10 mouse cellular contexts compared by ENCODE assay signal in genomic region chr9:78193902-78194597, GRCm38 (mm10). TPM values are rescaled to one million over a fixed set of nuclear protein-coding genes. Genes with fewer than 3 reads are reported as not detected.
A peak's percentile ranks its signal among the peaks of the same experiment; 100 is the strongest.
DNase-seq lines count a peak whose midpoint lies in the region; ATAC-seq and TF ChIP-seq lines count a peak whose summit lies in the region.
"Had no signal": no experiment of that assay in that cellular context is flagged by ENCODE, and none has a peak within 500 bp of the region (broad histone marks: within the 10 kb centered on the region; RNA-seq: fewer than 3 reads in every experiment).

No protein-coding gene starts in this region.

- no peaks in the 10 kb centered on the region for H3K36me3 ChIP-seq in spleen, adult 2 months (ENCODE audit: control insufficient read depth, insufficient read depth, low read length)
- no peaks in the 10 kb centered on the region for H3K36me3 ChIP-seq in forebrain, embryonic 13.5 days (ENCODE audit: poor library complexity, severe bottlenecking)
- H3K36me3 ChIP-seq in intestine, embryonic 15.5 days = no peaks in the 10 kb centered on the region
- H3K36me3 ChIP-seq in limb, embryonic 13.5 days = peaks cover 18% of the 10 kb centered on the region
- H3K36me3 ChIP-seq in neural tube, embryonic 15.5 days = no peaks in the 10 kb centered on the region

- no peak overlapping the region for H3K4me3 ChIP-seq in spleen, adult 2 months (ENCODE audit: extremely low read depth, insufficient read depth, insufficient read length)
- no peak overlapping the region for H3K4me3 ChIP-seq in forebrain, embryonic 13.5 days
- no peak overlapping the region for H3K4me3 ChIP-seq in intestine, embryonic 15.5 days (replicated peaks)
- peak overlapping the region; percentile 19; the same call in 1 of the 2 replicates for H3K4me3 ChIP-seq in limb, embryonic 13.5 days
- no peak overlapping the region for H3K4me3 ChIP-seq in neural tube, embryonic 15.5 days (replicated peaks)

- DNase-seq in spleen, adult 2 months (ENCODE audit: low read depth in 1 of 2, low spot score in 2 of 2) = peak; percentile 43 to 57
- DNase-seq in spleen, adult 12 weeks (ENCODE audit: low spot score) = no peak
- DNase-seq in adrenal gland, postnatal 36 days = peak; percentile 38 to 52
- DNase-seq in urinary bladder, postnatal 4 days (ENCODE audit: low spot score in 2 of 2) = no peak

- H3K27me3 ChIP-seq in spleen, adult 2 months (ENCODE audit: control insufficient read depth, insufficient read depth, low read length) = no peaks in the 10 kb centered on the region
- no peaks in the 10 kb centered on the region for H3K27me3 ChIP-seq in forebrain, embryonic 13.5 days
- no peaks in the 10 kb centered on the region for H3K27me3 ChIP-seq in intestine, embryonic 15.5 days (replicated peaks)
- peaks cover 5% of the 10 kb centered on the region for H3K27me3 ChIP-seq in limb, embryonic 13.5 days
- H3K27me3 ChIP-seq in neural tube, embryonic 15.5 days (replicated peaks) = peaks cover 10% of the 10 kb centered on the region; the same call in 1 of the 2 replicates

- peak; percentile 45; the same call in 1 of the 2 replicates for ATAC-seq in forebrain, embryonic 13.5 days
- ATAC-seq in intestine, embryonic 15.5 days = 0 out of 2 replicates have a peak, but pooled peaks have one; percentile 16
- ATAC-seq in limb, embryonic 13.5 days (ENCODE audit: low FRiP score, low read depth) = no peak
- no peak for ATAC-seq in neural tube, embryonic 15.5 days (ENCODE audit: low FRiP score)

- no peak overlapping the region for H3K4me2 ChIP-seq in forebrain, embryonic 13.5 days
- 0 out of 2 replicates have a peak overlapping the region, but pooled peaks have one; percentile 10 for H3K4me2 ChIP-seq in intestine, embryonic 15.5 days (replicated peaks)
- peak overlapping the region; percentile 77 for H3K4me2 ChIP-seq in limb, embryonic 13.5 days (replicated peaks)
- H3K4me2 ChIP-seq in neural tube, embryonic 15.5 days = 0 out of 2 replicates have a peak overlapping the region, but pooled peaks have one; percentile 9

- 37% methylated on average over 9 of the region's 9 CpGs for WGBS in spleen, adult 2 months
- WGBS in forebrain, embryonic 13.5 days = 48% methylated on average over 9 of the region's 9 CpGs
- 50% methylated on average over 9 of the region's 9 CpGs for WGBS in intestine, embryonic 15.5 days
- WGBS in limb, embryonic 13.5 days = 40% methylated on average over 9 of the region's 9 CpGs
- 50% methylated on average over 9 of the region's 9 CpGs for WGBS in neural tube, embryonic 15.5 days

- H3K4me1 ChIP-seq in spleen, adult 2 months (ENCODE audit: control insufficient read depth, insufficient read depth, insufficient read length) = no peaks in the 10 kb centered on the region
- H3K4me1 ChIP-seq in forebrain, embryonic 13.5 days = peaks cover 22% of the 10 kb centered on the region
- peaks cover 15% of the 10 kb centered on the region for H3K4me1 ChIP-seq in intestine, embryonic 15.5 days (replicated peaks)
- peaks cover 42% of the 10 kb centered on the region for H3K4me1 ChIP-seq in limb, embryonic 13.5 days
- H3K4me1 ChIP-seq in neural tube, embryonic 15.5 days = peaks cover 20% of the 10 kb centered on the region

- H3K9me3 ChIP-seq in forebrain, embryonic 13.5 days (replicated peaks) = no peaks in the 10 kb centered on the region
- no peaks in the 10 kb centered on the region for H3K9me3 ChIP-seq in intestine, embryonic 15.5 days
- H3K9me3 ChIP-seq in limb, embryonic 13.5 days = no peaks in the 10 kb centered on the region
- no peaks in the 10 kb centered on the region for H3K9me3 ChIP-seq in neural tube, embryonic 15.5 days (replicated peaks)

- no peak overlapping the region for H3K9ac ChIP-seq in forebrain, embryonic 13.5 days
- H3K9ac ChIP-seq in intestine, embryonic 15.5 days = no peak overlapping the region
- H3K9ac ChIP-seq in limb, embryonic 13.5 days = peak overlapping the region; percentile 35; the same call in 1 of the 2 replicates
- H3K9ac ChIP-seq in neural tube, embryonic 15.5 days (replicated peaks) = no peak overlapping the region

- H3K27ac ChIP-seq in spleen, adult 2 months (ENCODE audit: insufficient read depth, low read length) = no peak overlapping the region
- H3K27ac ChIP-seq in forebrain, embryonic 13.5 days = no peak overlapping the region
- no peak overlapping the region for H3K27ac ChIP-seq in intestine, embryonic 15.5 days
- H3K27ac ChIP-seq in limb, embryonic 13.5 days = no peak overlapping the region
- no peak overlapping the region for H3K27ac ChIP-seq in neural tube, embryonic 15.5 days (replicated peaks)

- no peak for TF ChIP-seq POLR2A in spleen, adult 2 months (IDR thresholded peaks at IDR 0.05; ENCODE audit: low read depth, low read length)

- peak; percentile 4; the same call in 1 of the 2 replicates for TF ChIP-seq CTCF in spleen, adult 2 months (IDR thresholded peaks at IDR 0.05; ENCODE audit: extremely low read depth, insufficient read depth, insufficient read length, insufficient replicate concordance)

RNA-seq across cellular contexts. Expression of gene Gsta4, which starts 11.5 kb away (rescaled TPM):
- polyA plus RNA-seq in spleen, adult 2 months (2012; rRNA removed) = 1.4 and 2.8 TPM in 2 replicates
- total RNA-seq in adrenal gland, postnatal 36 days (2021) = 10 to 100 TPM; 37.1 to 47.6 TPM
- 19.9 and 28.5 TPM in 2 replicates for polyA plus RNA-seq in forebrain, embryonic 13.5 days (2015; fragmentation: Nextera tagmentation; extraction: Ambion mirVana)
- polyA plus RNA-seq in intestine, embryonic 15.5 days (2015; fragmentation: Nextera tagmentation; extraction: Ambion mirVana) = 56.0 and 56.9 TPM in 2 replicates
- polyA plus RNA-seq in limb, embryonic 13.5 days (2015; fragmentation: Nextera tagmentation; extraction: Ambion mirVana) = 105 and 113 TPM in 2 replicates
- 38.4 and 40.5 TPM in 2 replicates for polyA plus RNA-seq in neural tube, embryonic 15.5 days (2015; fragmentation: Nextera tagmentation; extraction: Ambion mirVana)

RNA-seq across cellular contexts. Expression of gene Gsta1, which starts 36.4 kb away (rescaled TPM):
- 0.18 TPM in 1 of 2 replicates, not detected in the other for polyA plus RNA-seq in spleen, adult 2 months (2012; rRNA removed)
- total RNA-seq in adrenal gland, postnatal 36 days (2021) = 1 to 10 TPM in 1 of 2 experiments, not detected in 1; 1.1 TPM
- not detected in 2 replicates for polyA plus RNA-seq in forebrain, embryonic 13.5 days (2015; fragmentation: Nextera tagmentation; extraction: Ambion mirVana)
- 61.1 and 68.1 TPM in 2 replicates for polyA plus RNA-seq in intestine, embryonic 15.5 days (2015; fragmentation: Nextera tagmentation; extraction: Ambion mirVana)
- not detected in 2 replicates for polyA plus RNA-seq in limb, embryonic 13.5 days (2015; fragmentation: Nextera tagmentation; extraction: Ambion mirVana)
- polyA plus RNA-seq in neural tube, embryonic 15.5 days (2015; fragmentation: Nextera tagmentation; extraction: Ambion mirVana) = 0.22 TPM in 1 of 2 replicates, not detected in the other
- polyA plus RNA-seq: heart, embryonic 14.5 days; testis, adult 2 months had no signal

Comparison
In these comparisons a context has a peak if more than half of its experiments do, and no peak if none do; other contexts are left out.
1. DNase-seq: peak in spleen, adult 2 months (2 of 2) and adrenal gland, postnatal 36 days (2 of 2); none in spleen, adult 12 weeks (single experiment) and urinary bladder, postnatal 4 days (0 of 2).
2. ATAC-seq: peak in forebrain, embryonic 13.5 days (single experiment) and intestine, embryonic 15.5 days (single experiment); none in limb, embryonic 13.5 days (single experiment) and neural tube, embryonic 15.5 days (single experiment).
3. RNA of gene Gsta1, which starts 36.4 kb away (polyA plus RNA-seq): 61.1 to 68.1 TPM in intestine, embryonic 15.5 days; 0.18 TPM in spleen, adult 2 months, not detected in limb, embryonic 13.5 days, not detected in forebrain, embryonic 13.5 days and 0.22 TPM in neural tube, embryonic 15.5 days; every median in the first group is over 10 times any median in the second.